In genomic region chr13:44730146-44730864, GRCm38 (mm10) we compare ENCODE assay signal across 8 mouse cellular contexts. TPM values are rescaled to one million over a fixed set of nuclear protein-coding genes. Genes with fewer than 3 reads are reported as not detected.
A peak's percentile ranks its signal among the peaks of the same experiment; 100 is the strongest.
DNase-seq lines count a peak whose midpoint lies in the region; ATAC-seq and TF ChIP-seq lines count a peak whose summit lies in the region.

No protein-coding gene starts in this region.

- WGBS in cerebellum, adult 2 months: 1% methylated on average over 73 of the region's 87 CpGs
- 1% methylated on average over 71 of the region's 87 CpGs for WGBS in forebrain, postnatal 0 days
- WGBS in lung, embryonic 15.5 days: under 1% methylated on average over 60 of the region's 87 CpGs

- ATAC-seq in forebrain, postnatal 0 days: peak; percentile 95
- peak; percentile 96 for ATAC-seq in lung, embryonic 15.5 days (ENCODE audit: borderline replicate concordance, extremely low read depth, low FRiP score, low TSS enrichment)

- TF ChIP-seq RAD21 in MEL (IDR thresholded peaks at IDR 0.05; ENCODE audit: low read depth, low read length): no peak

- peaks cover 0 to 10% of the 10 kb centered on the region in 2 experiments; a peak in 2 of 4 replicates for H3K36me3 ChIP-seq in MEL (ENCODE audit: control insufficient read depth in 1 of 2, insufficient read depth in 2 of 2, low read length in 2 of 2)
- no peaks in the 10 kb centered on the region for H3K36me3 ChIP-seq in forebrain, postnatal 0 days (ENCODE audit: insufficient read depth)
- no peaks in the 10 kb centered on the region for H3K36me3 ChIP-seq in lung, embryonic 15.5 days

- H3K9ac ChIP-seq in MEL (ENCODE audit: control insufficient read depth, low read depth, low read length, poor library complexity, severe bottlenecking): peak overlapping the region; percentile 97
- peak overlapping the region; percentile 85 for H3K9ac ChIP-seq in forebrain, postnatal 0 days
- peak overlapping the region; percentile 85 for H3K9ac ChIP-seq in lung, embryonic 15.5 days

- peaks cover 25% of the 10 kb centered on the region for H3K79me2 ChIP-seq in MEL (ENCODE audit: control insufficient read depth, insufficient read depth, low read length, poor library complexity)

- peak overlapping the region; percentile 90 to 92 for H3K4me3 ChIP-seq in MEL (ENCODE audit: control insufficient read depth in 1 of 2, insufficient read depth in 1 of 2, low read depth in 2 of 2, low read length in 2 of 2)
- H3K4me3 ChIP-seq in cerebellum, adult 2 months (replicated peaks; ENCODE audit: insufficient read depth, low read depth, low read length): peak overlapping the region; percentile 97
- H3K4me3 ChIP-seq in forebrain, postnatal 0 days (ENCODE audit: low read depth, low read length): peak overlapping the region; percentile 75
- H3K4me3 ChIP-seq in lung, embryonic 15.5 days: peak overlapping the region; percentile 82

- H3K27ac ChIP-seq in MEL (ENCODE audit: control insufficient read depth, low read depth, low read length): peak overlapping the region; percentile 87
- peak overlapping the region; percentile 100 for H3K27ac ChIP-seq in cerebellum, adult 2 months (ENCODE audit: insufficient read depth, low read length)
- peak overlapping the region; percentile 95 for H3K27ac ChIP-seq in forebrain, postnatal 0 days (ENCODE audit: low read depth, low read length)
- peak overlapping the region; percentile 97 for H3K27ac ChIP-seq in lung, embryonic 15.5 days

- DNase-seq in MEL (ENCODE audit: low read depth, low spot score): peak; percentile 99
- peak; percentile 99 to 100 for DNase-seq in cerebellum, adult 2 months
- DNase-seq in forebrain, postnatal 0 days: peak; percentile 99
- peak; percentile 100 for DNase-seq in heart, postnatal 4 days
- peak; percentile 99 for DNase-seq in layer of hippocampus, adult 8-10 months (ENCODE audit: low spot score in 2 of 2)
- peak; percentile 99 for DNase-seq in ovary, adult 18-20 months (ENCODE audit: low spot score)
- peak; percentile 96 for DNase-seq in thymus, postnatal 0 days (ENCODE audit: low spot score)

- peaks cover 3 to 5% of the 10 kb centered on the region in 2 experiments; a peak in 2 of 4 replicates for H3K4me1 ChIP-seq in MEL (ENCODE audit: control insufficient read depth in 1 of 2, insufficient read depth in 2 of 2, low read length in 2 of 2)
- H3K4me1 ChIP-seq in cerebellum, adult 2 months (ENCODE audit: control insufficient read depth, insufficient read depth, low read length): peaks cover 3% of the 10 kb centered on the region
- peaks cover 9% of the 10 kb centered on the region; the same call in 1 of the 2 replicates for H3K4me1 ChIP-seq in forebrain, postnatal 0 days (ENCODE audit: insufficient read depth)
- H3K4me1 ChIP-seq in lung, embryonic 15.5 days: peaks cover 15% of the 10 kb centered on the region

- H3K4me2 ChIP-seq in forebrain, postnatal 0 days (ENCODE audit: low read depth): peak overlapping the region; percentile 95
- H3K4me2 ChIP-seq in lung, embryonic 15.5 days: peak overlapping the region; percentile 84

- TF ChIP-seq POLR2A in MEL (IDR thresholded peaks at IDR 0.05; ENCODE audit: control insufficient read depth in 1 of 2, insufficient read depth in 1 of 2, low read depth in 1 of 2, low read length in 2 of 2, poor library complexity in 1 of 2): peak; percentile 49 to 64; a peak in 2 of 4 replicates
- TF ChIP-seq POLR2A in cerebellum, adult 2 months (IDR thresholded peaks at IDR 0.05; ENCODE audit: borderline replicate concordance, insufficient read depth, low read length): no peak

- TF ChIP-seq CTCF in MEL (IDR thresholded peaks at IDR 0.05 in 2 of 3, conservative IDR thresholded peaks at IDR 0.05 in 1 of 3; ENCODE audit: control insufficient read depth in 1 of 3, insufficient read depth in 1 of 3, low read depth in 2 of 3, low read length in 3 of 3, poor library complexity in 1 of 3, severe bottlenecking in 1 of 3): no peak
- no peak for TF ChIP-seq CTCF in cerebellum, adult 2 months (IDR thresholded peaks at IDR 0.05; ENCODE audit: borderline replicate concordance, insufficient read depth, low read depth, low read length)
- TF ChIP-seq CTCF in forebrain, postnatal 0 days (IDR thresholded peaks at IDR 0.05; ENCODE audit: low read depth): no peak

- no peaks in the 10 kb centered on the region for H3K9me3 ChIP-seq in MEL (replicated peaks; ENCODE audit: insufficient read depth, low read length)
- no peaks in the 10 kb centered on the region for H3K9me3 ChIP-seq in forebrain, postnatal 0 days (ENCODE audit: low read length)
- no peaks in the 10 kb centered on the region for H3K9me3 ChIP-seq in lung, embryonic 15.5 days

- H3K27me3 ChIP-seq in MEL (ENCODE audit: control insufficient read depth in 1 of 2, insufficient read depth in 2 of 2, low read length in 2 of 2): no peaks in the 10 kb centered on the region
- H3K27me3 ChIP-seq in cerebellum, adult 2 months (ENCODE audit: control insufficient read depth, insufficient read depth, low read length): no peaks in the 10 kb centered on the region
- no peaks in the 10 kb centered on the region for H3K27me3 ChIP-seq in forebrain, postnatal 0 days (ENCODE audit: insufficient read depth, low read length)
- no peaks in the 10 kb centered on the region for H3K27me3 ChIP-seq in lung, embryonic 15.5 days

- no peak for TF ChIP-seq EP300 in MEL (IDR thresholded peaks at IDR 0.05; ENCODE audit: low read depth in 1 of 2, low read length in 2 of 2)

TF ChIP-seq in MEL, 35 proteins besides CTCF, POLR2A, EP300 and RAD21:
- TF ChIP-seq KAT2A (conservative IDR thresholded peaks at IDR 0.05; ENCODE audit: low read depth, low read length): peak; percentile 74; the same call in 1 of the 2 replicates
- peak; percentile 52 for TF ChIP-seq MXI1 (IDR thresholded peaks at IDR 0.05; ENCODE audit: low read depth, low read length)
- no peak for TF ChIP-seq USF2 (IDR thresholded peaks at IDR 0.05; ENCODE audit: borderline replicate concordance in 1 of 2, insufficient read depth in 1 of 2, low read depth in 1 of 2, low read length in 2 of 2)
- no peak for TF ChIP-seq MEF2A (IDR thresholded peaks at IDR 0.05; ENCODE audit: extremely low read depth, insufficient replicate concordance, low read depth, low read length, poor library complexity, severe bottlenecking)
- peak; percentile 45 for TF ChIP-seq MAX (IDR thresholded peaks at IDR 0.05; ENCODE audit: low read length)
- TF ChIP-seq HCFC1 (IDR thresholded peaks at IDR 0.05; ENCODE audit: low read depth, low read length): peak; percentile 95
- TF ChIP-seq ZKSCAN1 (IDR thresholded peaks at IDR 0.05; ENCODE audit: low read depth, low read length): no peak
- TF ChIP-seq TAL1 (IDR thresholded peaks at IDR 0.05; ENCODE audit: low read length): no peak
- peak; percentile 25; the same call in 1 of the 2 replicates for TF ChIP-seq USF1 (IDR thresholded peaks at IDR 0.05; ENCODE audit: low read depth, low read length)
- TF ChIP-seq JUND (IDR thresholded peaks at IDR 0.05; ENCODE audit: low read depth, low read length): no peak
- 0 out of 2 replicates have a peak, but pooled peaks have one; percentile 33 for TF ChIP-seq POLR2AphosphoS2 (IDR thresholded peaks at IDR 0.05; ENCODE audit: low read length)
- no peak for TF ChIP-seq GABPA (IDR thresholded peaks at IDR 0.05; ENCODE audit: low read depth, low read length)
- peak; percentile 24; the same call in 1 of the 2 replicates for TF ChIP-seq TCF12 (IDR thresholded peaks at IDR 0.05; ENCODE audit: low read depth, low read length)
- no peak for TF ChIP-seq SMC3 (IDR thresholded peaks at IDR 0.05; ENCODE audit: low read depth, low read length)
- TF ChIP-seq MAFK (IDR thresholded peaks at IDR 0.05; ENCODE audit: borderline replicate concordance, low read depth, low read length): no peak
- TF ChIP-seq ELF1 (IDR thresholded peaks at IDR 0.05; ENCODE audit: low read depth, low read length): peak; percentile 70
- no peak for TF ChIP-seq MYC (IDR thresholded peaks at IDR 0.05; ENCODE audit: low read depth, low read length)
- TF ChIP-seq NRF1 (IDR thresholded peaks at IDR 0.05; ENCODE audit: insufficient read depth, low read depth, low read length, poor library complexity, severe bottlenecking): no peak
- TF ChIP-seq ETS1 (IDR thresholded peaks at IDR 0.05; ENCODE audit: low read depth, low read length): 0 out of 2 replicates have a peak, but pooled peaks have one; percentile 24
- TF ChIP-seq NELFE (IDR thresholded peaks at IDR 0.05; ENCODE audit: low read depth, low read length): peak; percentile 51
- TF ChIP-seq SIN3A (IDR thresholded peaks at IDR 0.05; ENCODE audit: low read length): peak; percentile 60
- TF ChIP-seq CHD2 (IDR thresholded peaks at IDR 0.05; ENCODE audit: low read length): peak; percentile 63; the same call in 1 of the 2 replicates
- TF ChIP-seq ZMIZ1 (IDR thresholded peaks at IDR 0.05; ENCODE audit: low read depth, low read length): 0 out of 2 replicates have a peak, but pooled peaks have one; percentile 47
- TF ChIP-seq E2F4 (IDR thresholded peaks at IDR 0.05; ENCODE audit: borderline replicate concordance, low read depth, low read length): no peak
- TF ChIP-seq MYB (IDR thresholded peaks at IDR 0.05; ENCODE audit: low read depth, low read length): no peak
- no peak for TF ChIP-seq ZC3H11A (IDR thresholded peaks at IDR 0.05; ENCODE audit: low read depth, low read length)
- peak; percentile 94 for TF ChIP-seq MAZ (IDR thresholded peaks at IDR 0.05; ENCODE audit: low read depth, low read length)
- TF ChIP-seq TBP (IDR thresholded peaks at IDR 0.05; ENCODE audit: low read depth, low read length): no peak
- no peak for TF ChIP-seq UBTF (IDR thresholded peaks at IDR 0.05; ENCODE audit: borderline replicate concordance, insufficient read depth, low read depth, low read length)
TF ChIP-seq in MEL: peak in this region for 14.

RNA-seq across cellular contexts. Expression of gene Jarid2, which starts 1.0 kb away (rescaled TPM):
- total RNA-seq in MEL (2012; rRNA removed): 5.4 and 6.7 TPM in 2 replicates
- polyA plus RNA-seq in MEL (2012; ENCODE audit: insufficient read depth in 1 of 2, insufficient read length in 2 of 2, low read depth in 1 of 2, low replicate concordance in 2 of 2, missing spikeins in 1 of 2): 10 to 100 TPM; 21.2 to 76.5 TPM
- polyA plus RNA-seq in cerebellum, adult 2 months (2012; rRNA removed): 35.9 and 42.3 TPM in 2 replicates
- 20.2 and 22.2 TPM in 2 replicates for total RNA-seq in forebrain, postnatal 0 days (2014; rRNA removed)
- 8.9 and 16.5 TPM in 2 replicates for polyA plus RNA-seq in forebrain, postnatal 0 days (2015; fragmentation: Nextera tagmentation; extraction: Ambion mirVana)
- 10 to 100 TPM; 45.2 to 53.1 TPM for total RNA-seq in heart, postnatal 4 days (2021)
- 10 to 100 TPM; 26.2 to 32.8 (median 31.4) TPM for total RNA-seq in layer of hippocampus, adult 8-10 months (2022)
- 22.5 and 23.6 TPM in 2 replicates for polyA plus RNA-seq in lung, embryonic 15.5 days (2015; fragmentation: Nextera tagmentation; extraction: Ambion mirVana)
- 20.2 and 20.5 TPM in 2 replicates for polyA plus RNA-seq in thymus, postnatal 0 days (2015; fragmentation: Nextera tagmentation; extraction: Ambion mirVana)

Comparison
In these comparisons a context has a peak if more than half of its experiments do, and no peak if none do; other contexts are left out.
1. Peak in every context shown above with its lines: DNase-seq, ATAC-seq, H3K4me3 ChIP-seq and H3K27ac ChIP-seq.